Mouse (Mus musculus): ENCODE data around the gene Dpm3. TPM values are rescaled to one million over a fixed set of nuclear protein-coding genes. Genes with fewer than 3 reads are reported as not detected.

The Dpm3 gene
- polyA plus RNA-seq, 1 experiment from 2014 or later = 149 TPM

MicroRNAs encoded within 50 kb of the gene (microRNA counts, 519-probe panel; counts per million panel counts)
- microRNA mmu-miR-92b = 349 counts per million, percentile 1 among the panel's probes with 10 or more counts

Small RNA genes lying within 50 kb of the gene (microRNA-seq; reads per million reads assigned to microRNA genes)
- 167 reads per million, percentile 63 among the genes with 10 or more reads in this experiment for gene Mir92b

Other genes with a start within 250 kb of the Dpm3 start
- gene Rusc1, start 166.0 kb upstream of the Dpm3 start, polyA plus RNA-seq (2015; fragmentation: Nextera tagmentation; extraction: Ambion mirVana) = 19.3 and 19.7 TPM in 2 replicates
- not detected in 2 replicates for gene Gm43738, start 158.3 kb upstream of the Dpm3 start, polyA plus RNA-seq (2015; fragmentation: Nextera tagmentation; extraction: Ambion mirVana)
- gene Fdps, start 157.4 kb upstream of the Dpm3 start, polyA plus RNA-seq (2015; fragmentation: Nextera tagmentation; extraction: Ambion mirVana) = 188 and 215 TPM in 2 replicates
- 2.3 and 5.5 TPM in 2 replicates for gene Pklr, start 123.2 kb upstream of the Dpm3 start, polyA plus RNA-seq (2015; fragmentation: Nextera tagmentation; extraction: Ambion mirVana)
- gene Hcn3, start 99.2 kb upstream of the Dpm3 start, polyA plus RNA-seq (2015; fragmentation: Nextera tagmentation; extraction: Ambion mirVana) = 1.6 and 3.1 TPM in 2 replicates
- gene Clk2, start 94.6 kb upstream of the Dpm3 start, polyA plus RNA-seq (2015; fragmentation: Nextera tagmentation; extraction: Ambion mirVana) = 28.4 and 32.0 TPM in 2 replicates
- 122 and 133 TPM in 2 replicates for gene Scamp3, start 81.9 kb upstream of the Dpm3 start, polyA plus RNA-seq (2015; fragmentation: Nextera tagmentation; extraction: Ambion mirVana)
- gene Fam189b, start 76.2 kb upstream of the Dpm3 start, polyA plus RNA-seq (2015; fragmentation: Nextera tagmentation; extraction: Ambion mirVana) = 37.1 and 50.4 TPM in 2 replicates
- 41.4 and 44.0 TPM in 2 replicates for gene Gba, start 56.4 kb upstream of the Dpm3 start, polyA plus RNA-seq (2015; fragmentation: Nextera tagmentation; extraction: Ambion mirVana)
- gene Thbs3, start 44.2 kb upstream of the Dpm3 start, polyA plus RNA-seq (2015; fragmentation: Nextera tagmentation; extraction: Ambion mirVana) = 14.9 and 20.5 TPM in 2 replicates
- gene Mtx1, start 32.3 kb upstream of the Dpm3 start, polyA plus RNA-seq (2015; fragmentation: Nextera tagmentation; extraction: Ambion mirVana) = 211 and 219 TPM in 2 replicates
- 12.0 and 12.3 TPM in 2 replicates for gene Muc1, start 30.3 kb upstream of the Dpm3 start, polyA plus RNA-seq (2015; fragmentation: Nextera tagmentation; extraction: Ambion mirVana)
- gene Krtcap2, start 13.4 kb upstream of the Dpm3 start, polyA plus RNA-seq (2015; fragmentation: Nextera tagmentation; extraction: Ambion mirVana) = 309 and 321 TPM in 2 replicates
- gene Trim46, start 13.0 kb upstream of the Dpm3 start, polyA plus RNA-seq (2015; fragmentation: Nextera tagmentation; extraction: Ambion mirVana) = 3.4 and 5.2 TPM in 2 replicates
- 58.0 and 59.9 TPM in 2 replicates for gene Slc50a1, start 11.2 kb downstream of the Dpm3 start, polyA plus RNA-seq (2015; fragmentation: Nextera tagmentation; extraction: Ambion mirVana)
- gene Efna1, start 21.8 kb downstream of the Dpm3 start, polyA plus RNA-seq (2015; fragmentation: Nextera tagmentation; extraction: Ambion mirVana) = 66.0 and 66.6 TPM in 2 replicates
- 9.3 and 11.9 TPM in 2 replicates for gene Efna3, start 63.6 kb downstream of the Dpm3 start, polyA plus RNA-seq (2015; fragmentation: Nextera tagmentation; extraction: Ambion mirVana)
- gene Efna4, start 78.7 kb downstream of the Dpm3 start, polyA plus RNA-seq (2015; fragmentation: Nextera tagmentation; extraction: Ambion mirVana) = 29.8 and 31.5 TPM in 2 replicates
- 73.4 and 84.3 TPM in 2 replicates for gene Adam15, start 90.6 kb downstream of the Dpm3 start, polyA plus RNA-seq (2015; fragmentation: Nextera tagmentation; extraction: Ambion mirVana)
- 0.34 and 0.35 TPM in 2 replicates for gene Dcst2, start 102.6 kb downstream of the Dpm3 start, polyA plus RNA-seq (2015; fragmentation: Nextera tagmentation; extraction: Ambion mirVana)
- 1.9 and 2.5 TPM in 2 replicates for gene Dcst1, start 105.9 kb downstream of the Dpm3 start, polyA plus RNA-seq (2015; fragmentation: Nextera tagmentation; extraction: Ambion mirVana)
- 2.4 and 3.7 TPM in 2 replicates for gene Zbtb7b, start 135.4 kb downstream of the Dpm3 start, polyA plus RNA-seq (2015; fragmentation: Nextera tagmentation; extraction: Ambion mirVana)
- gene Lenep, start 143.4 kb downstream of the Dpm3 start, polyA plus RNA-seq (2015; fragmentation: Nextera tagmentation; extraction: Ambion mirVana) = 0.14 TPM in 1 of 2 replicates, not detected in the other
- gene Flad1, start 152.5 kb downstream of the Dpm3 start, polyA plus RNA-seq (2015; fragmentation: Nextera tagmentation; extraction: Ambion mirVana) = 29.4 and 31.4 TPM in 2 replicates
- 518 and 559 TPM in 2 replicates for gene Cks1b, start 159.0 kb downstream of the Dpm3 start, polyA plus RNA-seq (2015; fragmentation: Nextera tagmentation; extraction: Ambion mirVana)
- 97.1 and 105 TPM in 2 replicates for gene Shc1, start 159.1 kb downstream of the Dpm3 start, polyA plus RNA-seq (2015; fragmentation: Nextera tagmentation; extraction: Ambion mirVana)
- gene Pygo2, start 170.9 kb downstream of the Dpm3 start, polyA plus RNA-seq (2015; fragmentation: Nextera tagmentation; extraction: Ambion mirVana) = 38.3 and 43.5 TPM in 2 replicates
- 39.6 and 39.7 TPM in 2 replicates for gene Pbxip1, start 177.3 kb downstream of the Dpm3 start, polyA plus RNA-seq (2015; fragmentation: Nextera tagmentation; extraction: Ambion mirVana)
- 52.6 and 59.1 TPM in 2 replicates for gene Pmvk, start 195.2 kb downstream of the Dpm3 start, polyA plus RNA-seq (2015; fragmentation: Nextera tagmentation; extraction: Ambion mirVana)